Mouse (Mus musculus) myocyte (in vitro differentiated cells): ENCODE results near the gene Atf6. TPM values are rescaled to one million over a fixed set of nuclear protein-coding genes. Genes with fewer than 3 reads are reported as not detected.
A peak's percentile ranks its signal among the peaks of the same experiment; 100 is the strongest.

Experiments used
- H3K27me3 ChIP-seq: one replicate; pipeline ENCODE4 v1.6.1; 2011; ENCODE audit not compliant: control insufficient read depth, insufficient read depth, insufficient read length
- H3K36me3 ChIP-seq: one replicate; pipeline ENCODE4 v1.6.1; 2011; ENCODE audit not compliant: control insufficient read depth, insufficient read depth
- H3K4me2 ChIP-seq: one replicate; pipeline ENCODE4 v1.6.1; 2011; ENCODE audit warnings: low read depth, control low read depth
- H3K4me3 ChIP-seq: one replicate; pipeline ENCODE4 v1.5.1; 2011; ENCODE audit warnings: mild to moderate bottlenecking, control low read depth, moderate library complexity
- H3K79me2 ChIP-seq: one replicate; pipeline ENCODE4 v1.6.1; 2011; ENCODE audit not compliant: control insufficient read depth, insufficient read depth
- H3ac ChIP-seq: one replicate; pipeline ENCODE4 v1.6.1; 2011; ENCODE audit not compliant: control insufficient read depth, insufficient read length
- CEBPB ChIP-seq: IDR thresholded peaks from 2 replicates; pipeline ENCODE4 v1.6.1; 2011; ENCODE audit warnings: mild to moderate bottlenecking, moderate library complexity; ENCODE audit not compliant: poor library complexity, insufficient read depth, severe bottlenecking
- E2F4 ChIP-seq: IDR thresholded peaks from one replicate; pipeline ENCODE4 v1.6.1; 2011; ENCODE audit warnings: mild to moderate bottlenecking, control low read depth, moderate library complexity; ENCODE audit not compliant: insufficient read depth
- MAX ChIP-seq: IDR thresholded peaks from one replicate; pipeline ENCODE4 v1.6.1; 2011; ENCODE audit warnings: low read depth, mild to moderate bottlenecking, control low read depth
- MYOD1 ChIP-seq, 3 experiments: IDR thresholded peaks; one replicate each; pipeline ENCODE4 v1.6.1; 2011; ENCODE audit warnings: control low read depth in 2 of 3, low read depth in 2 of 3, mild to moderate bottlenecking in 2 of 3, moderate library complexity in 1 of 3; ENCODE audit not compliant: insufficient read length in 2 of 3, control insufficient read depth in 1 of 3
- MYOG ChIP-seq, 3 experiments: IDR thresholded peaks; one replicate each; pipeline ENCODE4 v1.6.1; 2011; ENCODE audit warnings: control low read depth in 2 of 3, low read depth in 2 of 3, mild to moderate bottlenecking in 2 of 3; ENCODE audit not compliant: insufficient read length in 2 of 3, control insufficient read depth in 1 of 3, insufficient read depth in 1 of 3
- POLR2A ChIP-seq: IDR thresholded peaks from one replicate; pipeline ENCODE4 v1.6.1; 2011; ENCODE audit warnings: low read depth, mild to moderate bottlenecking, control low read depth, moderate library complexity; ENCODE audit not compliant: insufficient read length
- POLR2AphosphoS2 ChIP-seq: IDR thresholded peaks from one replicate; pipeline ENCODE4 v1.6.1; 2011; ENCODE audit warnings: low read depth, control low read depth; ENCODE audit not compliant: insufficient read length
- REST ChIP-seq: IDR thresholded peaks from one replicate; pipeline ENCODE4 v1.6.1; 2011; ENCODE audit warnings: mild to moderate bottlenecking, control low read depth, moderate library complexity; ENCODE audit not compliant: insufficient read depth, insufficient read length
- SRF ChIP-seq: IDR thresholded peaks from one replicate; pipeline ENCODE4 v1.6.1; 2011; ENCODE audit warnings: low read depth; ENCODE audit not compliant: control insufficient read depth, insufficient read length
- TCF12 ChIP-seq: IDR thresholded peaks from one replicate; pipeline ENCODE4 v1.6.1; 2011; ENCODE audit warnings: mild to moderate bottlenecking, control low read depth; ENCODE audit not compliant: poor library complexity, insufficient read depth, severe bottlenecking
- TCF3 ChIP-seq: IDR thresholded peaks from one replicate; pipeline ENCODE4 v1.6.1; 2011; ENCODE audit warnings: low read depth, control low read depth; ENCODE audit not compliant: insufficient read length
- USF1 ChIP-seq: IDR thresholded peaks from one replicate; pipeline ENCODE4 v1.6.1; 2011; ENCODE audit warnings: low read depth, mild to moderate bottlenecking, control low read depth, moderate library complexity
- polyA plus RNA-seq: library from polyadenylated mRNA; unstranded; fragments of >200 nt; fragmentation: generic; extraction: Trizol; gene quantifications from one replicate; pipeline ENCODE4 v1.2.1, GENCODE M21; 2012; ENCODE audit warnings: missing spikeins

Gene Atf6
- polyA plus RNA-seq, 1 experiment: 40.2 TPM

- H3K27me3 ChIP-seq: no peaks in the 10 kb centered on the region
- no peak for TF ChIP-seq REST
- TF ChIP-seq CEBPB: no peak
- no peak for TF ChIP-seq TCF12
- TF ChIP-seq TCF3: no peak
- TF ChIP-seq MYOD1 (IDR thresholded peaks at IDR 0.05; ENCODE audit: control insufficient read depth in 1 of 3, insufficient read length in 2 of 3, low read depth in 2 of 3): no peak
- TF ChIP-seq MAX: no peak
- TF ChIP-seq POLR2AphosphoS2: no peak
- TF ChIP-seq MYOG (IDR thresholded peaks at IDR 0.05; ENCODE audit: control insufficient read depth in 1 of 3, insufficient read depth in 1 of 3, insufficient read length in 2 of 3, low read depth in 2 of 3): no peak
- no peak for TF ChIP-seq POLR2A
- no peak for TF ChIP-seq SRF
- no peak for TF ChIP-seq USF1
- no peak for TF ChIP-seq E2F4
Observed at GRCm38 (mm10) chr1:170850637-170851624, 16.6 kb downstream of the Atf6 start.

GRCm38 (mm10) chr1:170850007-170850406 lies 17.6 kb downstream of the Atf6 start:
- H3K4me2 ChIP-seq: no peak overlapping the region
- no peak overlapping the region for H3K4me3 ChIP-seq
- H3K79me2 ChIP-seq: peaks cover 16% of the 10 kb centered on the region
- H3K36me3 ChIP-seq: peaks cover 52% of the 10 kb centered on the region
- TF ChIP-seq TCF3: no peak
- TF ChIP-seq POLR2A: no peak
- no peak for TF ChIP-seq POLR2AphosphoS2
- no peak for TF ChIP-seq E2F4
- no peak for TF ChIP-seq MYOD1 (IDR thresholded peaks at IDR 0.05; ENCODE audit: control insufficient read depth in 1 of 3, insufficient read length in 2 of 3, low read depth in 2 of 3)
- TF ChIP-seq TCF12: no peak
- no peak for TF ChIP-seq SRF
- H3K27me3 ChIP-seq: no peaks in the 10 kb centered on the region
- H3ac ChIP-seq: no peak overlapping the region

More at GRCm38 (mm10) chr1:170850637-170851624, 16.6 kb downstream of the Atf6 start:
- H3K4me3 ChIP-seq: no peak overlapping the region
- H3ac ChIP-seq: no peak overlapping the region
- no peak overlapping the region for H3K4me2 ChIP-seq
- H3K79me2 ChIP-seq: peaks cover 22% of the 10 kb centered on the region
- H3K36me3 ChIP-seq: peaks cover 46% of the 10 kb centered on the region

GRCm38 (mm10) chr1:170845448-170846307 lies 21.9 kb downstream of the Atf6 start:
- Histone ChIP-seq H3K4me3 (no peak overlapping the region), H3K4me2 (no peak overlapping the region), H3K36me3 (peaks cover 27% of the 10 kb centered on the region), H3K79me2 (peaks cover 5% of the 10 kb centered on the region), H3K27me3 (no peaks in the 10 kb centered on the region), H3ac (no peak overlapping the region)
- TF ChIP-seq CEBPB: peak; percentile 60; the same call in 1 of the 2 replicates
- TF ChIP-seq TCF3: no peak
- TF ChIP-seq USF1: no peak

DNA sequence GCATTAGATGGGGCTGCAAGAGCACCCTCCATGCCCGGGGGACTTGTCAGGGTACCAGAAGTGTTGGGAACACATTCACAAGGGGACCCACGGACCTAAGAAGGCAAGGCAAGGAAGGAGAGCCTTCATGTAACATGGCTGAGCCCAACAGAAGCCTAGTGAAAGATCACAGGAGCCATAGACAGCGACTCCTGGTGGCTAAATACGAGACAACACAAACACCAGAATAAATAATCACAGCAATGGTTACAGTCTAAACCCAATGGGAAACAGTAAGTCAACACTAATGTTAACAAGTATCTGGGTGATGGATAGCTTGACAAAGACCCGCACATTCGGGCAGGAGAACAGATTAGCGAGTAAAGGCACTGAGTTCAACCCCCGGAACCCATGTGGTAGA lies 23.2 kb downstream of the Atf6 start:
- H3K27me3 ChIP-seq: no peaks in the 10 kb centered on the region
- H3ac ChIP-seq: no peak overlapping the region
- H3K4me3 ChIP-seq: no peak overlapping the region
- TF ChIP-seq POLR2AphosphoS2 (no peak), E2F4 (no peak), POLR2A (no peak), MYOD1 (IDR thresholded peaks at IDR 0.05; ENCODE audit: control insufficient read depth in 1 of 3, insufficient read length in 2 of 3, low read depth in 2 of 3) (no peak), SRF (no peak), CEBPB (no peak), MYOG (IDR thresholded peaks at IDR 0.05; ENCODE audit: control insufficient read depth in 1 of 3, insufficient read depth in 1 of 3, insufficient read length in 2 of 3, low read depth in 2 of 3) (no peak), USF1 (no peak), MAX (no peak)
- peaks cover 34% of the 10 kb centered on the region for H3K36me3 ChIP-seq
- no peak overlapping the region for H3K4me2 ChIP-seq
- peaks cover 5% of the 10 kb centered on the region for H3K79me2 ChIP-seq

DNA sequence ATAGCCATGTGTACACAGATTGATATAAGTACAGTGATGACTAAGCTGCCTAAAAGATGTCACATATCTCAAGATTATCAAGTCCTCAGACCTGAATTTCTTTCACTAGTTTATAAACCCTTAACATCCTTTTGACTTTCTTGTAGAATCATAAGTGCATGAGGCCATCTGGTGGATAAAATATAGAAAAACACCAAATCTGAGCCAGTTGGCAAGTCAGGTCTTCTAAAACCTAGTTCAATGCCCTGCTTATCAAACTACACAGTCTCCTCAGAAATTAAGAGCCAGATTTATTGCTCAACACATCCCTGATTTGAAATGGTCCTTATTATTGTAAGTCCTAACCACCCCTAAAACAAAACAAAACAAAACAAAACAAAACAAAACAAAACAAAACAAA lies 27.9 kb downstream of the Atf6 start:
- no peak overlapping the region for H3K4me2 ChIP-seq
- H3K4me3 ChIP-seq: no peak overlapping the region
- H3ac ChIP-seq: no peak overlapping the region
- H3K36me3 ChIP-seq: peaks cover 30% of the 10 kb centered on the region
- H3K27me3 ChIP-seq: no peaks in the 10 kb centered on the region
- no peak for TF ChIP-seq POLR2A
- no peak for TF ChIP-seq MYOD1 (IDR thresholded peaks at IDR 0.05; ENCODE audit: control insufficient read depth in 1 of 3, insufficient read length in 2 of 3, low read depth in 2 of 3)
- TF ChIP-seq USF1: no peak
- no peak for TF ChIP-seq CEBPB
- no peak for TF ChIP-seq TCF12
- TF ChIP-seq POLR2AphosphoS2: no peak
- TF ChIP-seq MAX: no peak
- TF ChIP-seq REST: no peak
- TF ChIP-seq E2F4: no peak
- TF ChIP-seq MYOG (IDR thresholded peaks at IDR 0.05; ENCODE audit: control insufficient read depth in 1 of 3, insufficient read depth in 1 of 3, insufficient read length in 2 of 3, low read depth in 2 of 3): no peak
- no peak for TF ChIP-seq TCF3
- TF ChIP-seq SRF: no peak
- peaks cover 5% of the 10 kb centered on the region for H3K79me2 ChIP-seq
